Mouse (Mus musculus) adrenal gland, postnatal 25 days (tissue): ENCODE measurements at regions not wholly inside any gene's neighbourhood (a gene's known extent, or its start where the extent isn't known, plus 50 kb on each side); places are given as distances from the start of the nearest gene placed in this dataset.
"Not testable (repeated sequence)": the region's sequence is repeated elsewhere in the genome, so short reads cannot be mapped to it uniquely, and the experiment has no call there.

ENCODE experiments used
- DNase-seq: peaks from one replicate; pipeline ENCODE4 v3.0.0; 2021; ENCODE audit warnings: mixed read lengths

- DNase-seq: no peak
Measured at GRCm38 (mm10) chr10:10270297-10270696, 201.8 kb downstream of the Adgb start.

- peak; percentile 63 for DNase-seq
Measured at GRCm38 (mm10) chr10:10252540-10253318, 219.4 kb downstream of the Adgb start.

DNA sequence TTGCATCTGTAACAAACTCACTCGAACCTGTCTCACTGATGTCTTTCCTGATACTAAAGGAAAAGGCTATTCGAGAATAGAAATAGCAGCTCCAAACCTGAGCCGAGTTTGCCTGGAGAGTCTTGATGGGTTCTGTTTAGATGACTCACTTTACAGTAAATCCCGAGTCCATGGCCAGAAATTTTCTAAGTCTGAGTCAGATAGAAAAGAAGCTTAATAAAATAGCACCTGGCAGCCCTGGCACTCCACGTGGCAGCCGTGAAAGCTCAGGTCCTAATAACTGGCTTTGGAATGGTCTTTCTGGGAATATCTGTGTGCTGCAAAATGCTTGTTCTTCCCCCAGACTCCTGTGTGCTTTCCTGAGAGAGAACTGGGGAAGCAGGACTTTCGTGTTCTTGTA is 220.0 kb downstream of the Adgb start:
- peak; percentile 2 for DNase-seq

GRCm38 (mm10) chr10:10234894-10235523 is 237.1 kb downstream of the Adgb start:
- DNase-seq: no peak

- no peak for DNase-seq
Measured at GRCm38 (mm10) chr10:10224582-10225144, 247.5 kb downstream of the Adgb start.

DNA sequence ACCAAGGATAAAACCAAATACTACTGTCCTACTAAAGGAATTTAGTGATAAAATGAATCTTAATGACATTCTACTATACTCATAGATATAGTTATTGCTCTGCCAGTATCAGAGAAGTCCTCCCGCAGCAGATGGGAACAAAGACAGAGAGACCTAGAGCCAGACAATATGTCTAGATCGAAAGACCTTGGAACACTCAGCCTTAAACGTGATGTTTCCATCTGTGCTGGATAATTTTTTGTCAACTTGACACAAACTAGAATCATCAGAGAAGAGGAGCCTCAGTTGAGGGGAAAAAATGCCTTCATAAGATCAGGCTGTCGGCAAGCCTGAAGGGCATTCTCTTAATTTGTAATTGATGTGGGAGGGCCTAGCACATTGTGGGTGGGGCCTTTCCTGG is 252.4 kb downstream of the Adgb start:
- DNase-seq: no peak

DNA sequence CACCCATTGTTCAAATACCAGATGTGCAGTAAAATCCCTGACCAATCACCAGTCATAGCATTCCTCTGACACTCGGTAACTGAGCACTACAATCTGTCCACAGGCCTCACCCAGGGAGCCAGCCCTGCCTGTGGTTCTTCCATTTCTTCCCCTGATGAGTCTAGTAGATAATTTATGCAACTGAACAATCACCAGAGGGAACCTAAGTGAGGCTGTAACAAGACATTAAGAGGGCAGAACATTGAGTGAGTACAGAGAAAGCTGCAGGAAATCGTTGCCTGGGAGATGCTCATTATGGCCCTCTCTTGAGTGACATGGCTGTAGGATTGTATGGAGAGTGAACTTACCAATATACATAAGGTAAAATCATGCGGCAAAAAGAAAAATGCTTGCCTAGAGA is 255.2 kb downstream of the Adgb start:
- DNase-seq: no peak

GRCm38 (mm10) chr10:10215376-10215775 is 256.8 kb downstream of the Adgb start:
- no peak for DNase-seq

DNA sequence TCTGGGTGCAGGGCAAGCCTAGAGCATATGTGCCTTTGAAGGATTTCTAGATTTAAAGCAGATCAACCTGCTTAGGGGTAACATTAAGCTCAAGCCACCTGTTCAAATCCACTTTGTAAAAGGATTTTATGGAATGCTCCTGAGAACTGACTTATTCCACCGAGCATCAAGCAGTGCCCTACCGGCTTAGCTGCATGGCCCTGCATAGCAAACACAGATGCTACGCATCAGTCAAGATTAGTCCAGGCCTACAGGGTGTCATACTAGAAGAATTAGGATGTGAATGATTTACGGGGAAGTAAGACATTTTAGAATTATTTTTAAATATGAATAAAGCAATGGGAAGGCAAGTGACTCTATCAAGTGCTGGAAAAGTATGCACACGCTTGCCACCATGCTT is 263.8 kb downstream of the Adgb start:
- DNase-seq: no peak

- no peak for DNase-seq
Measured at GRCm38 (mm10) chr10:10205805-10206520, 266.2 kb downstream of the Adgb start.

DNA sequence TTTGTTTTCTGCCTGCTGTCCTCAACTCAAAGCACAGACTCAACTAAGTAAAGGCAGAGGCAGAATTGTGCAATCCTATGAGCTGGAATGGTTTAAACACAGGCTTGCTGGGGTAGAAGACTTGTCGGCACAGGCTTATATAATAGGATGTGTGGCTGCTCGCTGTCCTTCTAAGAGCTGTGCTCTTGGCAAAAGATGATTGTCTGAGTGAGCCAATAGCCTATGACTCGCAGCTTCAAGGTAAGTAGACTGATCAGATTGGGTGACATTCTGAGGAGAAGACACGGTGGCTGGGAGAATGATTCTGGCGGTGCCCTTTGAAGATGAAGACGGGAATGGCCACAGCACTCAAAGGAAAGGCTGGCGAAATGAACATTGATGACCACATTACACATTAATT is 268.1 kb downstream of the Adgb start:
- DNase-seq: no peak

DNA sequence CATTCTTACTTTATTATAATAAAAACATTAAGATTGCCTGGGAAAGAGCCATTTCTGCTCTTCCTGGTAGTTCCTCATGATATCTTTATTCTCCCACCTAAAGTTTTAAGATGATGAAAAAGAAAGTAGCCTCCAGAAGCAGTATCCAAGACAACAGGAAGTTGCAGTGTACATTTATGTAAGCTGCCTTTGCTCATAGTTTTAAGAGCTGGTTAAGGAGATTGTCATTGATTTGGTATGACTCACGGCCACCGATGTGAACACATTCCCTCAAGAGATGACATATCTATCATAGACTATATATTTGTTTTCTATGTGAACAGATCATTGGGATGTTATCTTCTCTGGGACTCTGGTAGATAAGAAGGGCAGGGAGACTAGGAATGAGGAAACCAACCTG is 281.8 kb downstream of the Adgb start:
- no peak for DNase-seq

- DNase-seq: no peak
Measured at GRCm38 (mm10) chr10:10188113-10188512, 284.0 kb downstream of the Adgb start.

DNA sequence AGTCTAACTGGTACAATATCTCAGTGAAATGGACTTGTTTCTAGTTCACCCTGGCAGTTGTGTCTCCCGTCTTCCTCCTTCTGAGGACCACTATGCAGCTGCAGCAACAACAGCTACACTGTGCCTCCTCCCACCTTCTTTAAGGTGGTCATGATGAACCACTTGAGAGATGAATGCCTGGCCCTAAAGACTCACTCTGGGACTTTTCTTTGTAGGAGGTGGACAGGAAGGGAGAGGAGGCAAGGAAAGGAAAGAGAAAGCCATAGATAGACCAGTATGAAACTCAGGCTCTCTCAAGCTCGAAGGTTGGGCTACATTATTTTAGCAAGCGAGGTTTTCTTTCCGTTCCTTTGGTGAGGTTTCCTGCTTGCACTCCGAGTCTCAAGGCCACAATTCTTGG is 285.4 kb downstream of the Adgb start:
- DNase-seq: no peak

DNA sequence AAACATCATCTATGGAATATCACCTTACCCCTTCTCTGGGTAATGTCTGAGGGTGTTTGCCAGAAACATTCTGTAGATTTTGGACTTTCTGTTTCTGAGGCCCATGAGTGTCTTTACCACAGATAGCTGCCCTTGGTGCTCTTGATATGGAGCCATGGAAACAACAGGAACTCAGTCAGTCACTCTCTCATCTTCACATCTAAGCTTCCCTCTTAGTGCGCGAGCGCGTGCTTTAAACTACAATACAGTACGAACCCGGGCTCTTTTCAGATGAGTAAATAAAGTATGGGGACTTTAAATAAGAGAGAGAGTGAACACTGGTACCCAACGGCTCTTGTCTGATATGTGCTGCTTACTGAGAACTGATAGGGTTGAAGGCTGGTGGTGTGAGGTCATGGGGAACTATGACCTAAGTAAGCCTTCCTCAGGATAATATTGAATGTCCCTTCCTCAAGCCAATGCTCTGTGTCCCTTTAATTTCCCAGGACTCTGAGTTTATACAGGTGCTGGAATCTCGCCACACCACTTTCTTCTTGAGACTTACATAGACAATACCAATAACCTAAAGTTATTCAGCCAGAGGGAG is 284.5 kb upstream of the Stxbp5 start:
- no peak for DNase-seq

DNA sequence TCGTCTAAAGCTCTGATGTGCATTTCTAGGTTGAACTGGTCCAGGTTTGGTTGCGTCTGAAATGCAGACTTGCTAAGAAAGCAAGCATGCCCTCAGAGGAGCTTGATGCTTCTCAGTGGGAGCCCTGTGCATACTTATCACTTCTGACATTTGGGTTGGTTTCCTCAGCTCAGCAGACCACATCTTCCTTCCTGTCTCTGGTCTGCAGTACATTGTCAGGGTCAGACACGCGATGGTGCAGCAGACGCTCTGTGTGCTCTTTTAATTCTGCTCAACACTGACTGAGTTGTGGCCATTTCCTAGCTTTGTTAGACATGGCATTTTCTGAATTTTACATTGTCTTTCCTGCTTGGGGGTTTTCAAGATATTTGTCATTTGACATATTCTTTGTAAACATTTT is 283.5 kb upstream of the Stxbp5 start:
- DNase-seq: no peak

DNA sequence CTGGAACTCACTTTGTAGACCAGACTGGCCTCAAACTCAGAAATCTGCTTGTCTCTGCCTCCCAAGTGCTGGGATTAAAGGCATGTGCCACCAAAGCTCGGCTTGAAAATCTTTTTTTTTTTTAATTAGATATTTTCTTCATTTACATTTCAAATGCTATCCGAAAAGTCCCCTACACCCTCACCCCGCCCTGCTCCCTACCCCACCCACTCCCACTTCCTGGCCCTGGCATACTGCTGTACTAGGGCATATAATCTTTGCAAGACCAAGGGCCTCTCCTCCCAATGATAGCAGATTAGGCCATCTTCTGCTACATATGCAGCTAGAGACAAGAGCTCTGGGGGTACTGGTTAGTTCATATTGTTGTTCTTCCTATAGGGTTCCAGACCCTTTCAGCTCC is 276.2 kb upstream of the Stxbp5 start:
- not testable (repeated sequence) for DNase-seq
